Mouse (Mus musculus): ENCODE measurements at regions not wholly inside any gene's neighbourhood (a gene's known extent, or its start where the extent isn't known, plus 50 kb on each side); places are given as distances from the start of the nearest gene placed in this dataset.

DNA sequence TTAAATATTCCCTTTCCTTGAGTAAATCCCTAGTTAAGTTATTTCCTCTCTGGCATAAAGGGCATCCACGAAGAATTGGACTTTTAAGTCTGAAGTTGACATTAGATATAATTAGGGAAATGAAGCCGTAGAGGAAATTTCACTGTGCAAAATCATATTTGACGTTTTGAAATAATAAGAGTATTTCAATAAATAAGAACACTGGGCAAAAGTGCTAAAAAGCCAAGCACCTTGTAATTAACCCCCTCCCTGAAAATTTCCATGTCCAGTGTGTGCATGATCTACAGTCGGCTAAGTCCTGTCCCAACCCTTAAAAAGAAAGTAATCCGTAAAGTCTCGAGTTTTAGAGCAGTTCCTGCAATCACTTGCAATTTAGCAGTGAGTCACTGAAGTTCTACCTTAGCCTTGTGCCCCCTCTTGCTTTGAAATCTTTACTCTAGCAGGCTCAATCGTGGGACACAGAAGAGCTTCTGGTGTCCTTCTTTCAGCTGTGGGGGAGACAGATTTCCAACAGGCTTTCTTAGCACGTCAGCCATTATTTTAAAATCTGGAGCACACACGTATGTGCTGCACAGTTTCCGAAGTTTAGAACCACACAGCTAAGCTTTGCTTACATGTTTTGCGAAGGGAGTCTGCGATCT lies 69.5 kb upstream of the Ppara start:
- no peak for TF ChIP-seq TAL1 (IDR thresholded peaks at IDR 0.05; ENCODE audit: low read length)
- TF ChIP-seq GATA1 (IDR thresholded peaks at IDR 0.05; ENCODE audit: low read length) = no peak
- Histone ChIP-seq H3K9me3 (ENCODE audit: control insufficient read depth, low read length) (peaks cover 3% of the 10 kb centered on the region; the same call in 1 of the 2 replicates), H3K4me3 (replicated peaks) (no peak overlapping the region), H3K4me1 (ENCODE audit: control insufficient read depth) (peaks cover 2% of the 10 kb centered on the region; the same call in 1 of the 2 replicates), H3K27me3 (ENCODE audit: control insufficient read depth) (peaks cover 53% of the 10 kb centered on the region), H3K36me3 (ENCODE audit: control insufficient read depth) (no peaks in the 10 kb centered on the region)

DNA sequence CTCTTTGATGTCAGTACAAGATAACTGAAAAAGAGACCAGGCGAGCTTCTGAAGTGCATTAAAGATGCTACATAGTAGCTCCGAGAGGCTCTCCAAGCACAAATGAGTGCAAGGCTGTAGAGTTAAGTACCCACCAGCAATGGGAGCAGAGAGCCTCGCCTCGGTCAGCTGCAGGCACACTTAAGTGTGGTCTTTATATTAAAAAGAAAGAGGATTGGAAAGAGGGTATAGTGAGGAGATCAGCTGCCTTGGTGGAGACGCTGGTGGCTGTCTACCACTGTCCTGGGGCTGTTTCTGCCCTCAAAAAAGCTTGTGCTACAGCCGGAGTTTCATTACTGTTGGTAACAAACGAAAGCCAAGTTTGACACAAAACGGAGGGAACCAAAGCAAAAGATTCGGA lies 68.3 kb upstream of the Ppara start:
- H3K4me3 ChIP-seq (replicated peaks) = no peak overlapping the region
- peaks cover 53% of the 10 kb centered on the region for H3K27me3 ChIP-seq (ENCODE audit: control insufficient read depth)
- H3K36me3 ChIP-seq (ENCODE audit: control insufficient read depth) = no peaks in the 10 kb centered on the region
- peaks cover 2% of the 10 kb centered on the region; the same call in 1 of the 2 replicates for H3K4me1 ChIP-seq (ENCODE audit: control insufficient read depth)
- TF ChIP-seq GATA1 (IDR thresholded peaks at IDR 0.05; ENCODE audit: low read length) (no peak), TAL1 (IDR thresholded peaks at IDR 0.05; ENCODE audit: low read length) (no peak)
- peaks cover 3% of the 10 kb centered on the region; the same call in 1 of the 2 replicates for H3K9me3 ChIP-seq (ENCODE audit: control insufficient read depth, low read length)

DNA sequence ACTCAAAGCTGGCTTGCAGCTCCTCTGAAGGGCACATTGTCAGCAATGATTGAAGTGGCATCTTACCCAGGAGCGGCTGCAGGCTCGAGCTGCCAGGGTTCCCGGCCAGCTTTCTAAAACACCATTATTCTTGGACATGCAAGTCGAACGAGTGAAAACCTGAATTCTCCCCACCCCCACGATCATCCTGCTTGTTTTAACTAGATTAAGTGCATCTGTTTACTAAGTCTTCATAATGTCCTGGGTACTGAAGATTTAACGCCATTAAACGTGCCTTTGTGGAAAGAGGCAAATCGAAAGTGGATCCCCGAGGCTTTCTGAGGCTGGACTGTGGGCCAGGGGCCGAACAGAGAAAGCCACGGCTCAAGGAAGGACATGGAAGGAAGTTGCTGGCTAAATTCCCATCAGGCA lies 67.4 kb upstream of the Ppara start:
- Histone ChIP-seq H3K36me3 (ENCODE audit: control insufficient read depth) (no peaks in the 10 kb centered on the region), H3K4me1 (ENCODE audit: control insufficient read depth) (peaks cover 2% of the 10 kb centered on the region; the same call in 1 of the 2 replicates), H3K27me3 (ENCODE audit: control insufficient read depth) (peaks cover 56% of the 10 kb centered on the region), H3K9me3 (ENCODE audit: control insufficient read depth, low read length) (peaks cover 3% of the 10 kb centered on the region; the same call in 1 of the 2 replicates), H3K4me3 (replicated peaks) (no peak overlapping the region)
- TF ChIP-seq GATA1 (IDR thresholded peaks at IDR 0.05; ENCODE audit: low read length) (no peak), TAL1 (IDR thresholded peaks at IDR 0.05; ENCODE audit: low read length) (no peak)

DNA sequence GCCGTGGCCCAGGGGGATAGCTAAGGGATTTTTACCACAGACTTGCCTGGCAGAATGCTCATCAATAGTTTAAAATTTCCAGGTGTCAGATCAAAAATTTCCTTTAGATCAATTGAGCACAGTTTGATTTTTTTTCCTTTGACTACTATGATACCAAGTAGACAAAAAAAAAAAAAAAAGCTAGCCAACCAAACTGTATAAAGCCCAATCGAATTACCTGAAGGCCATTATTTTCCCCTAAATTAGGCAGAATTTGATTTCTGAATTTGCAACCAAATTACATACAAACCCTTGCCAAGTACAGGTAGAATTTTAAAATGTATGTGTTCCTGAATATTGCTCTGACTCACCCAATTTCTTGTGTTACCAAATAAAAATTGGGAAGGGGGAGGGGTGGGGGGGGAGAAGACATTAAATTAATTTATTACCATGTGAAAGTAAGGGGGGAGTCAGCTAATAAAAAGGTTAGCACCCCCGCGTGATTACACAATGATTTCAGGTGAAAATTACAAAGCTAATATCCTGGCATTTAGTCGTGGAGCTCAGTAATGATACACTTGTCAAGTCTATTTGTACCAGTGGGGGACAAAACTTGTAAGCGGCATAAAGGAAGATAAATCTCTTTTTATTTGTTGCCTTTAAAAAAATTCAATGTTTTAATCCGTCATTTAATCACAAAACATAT lies 66.7 kb upstream of the Ppara start:
- Histone ChIP-seq H3K4me3 (replicated peaks) (no peak overlapping the region), H3K9me3 (ENCODE audit: control insufficient read depth, low read length) (peaks cover 3% of the 10 kb centered on the region; the same call in 1 of the 2 replicates), H3K36me3 (ENCODE audit: control insufficient read depth) (no peaks in the 10 kb centered on the region), H3K4me1 (ENCODE audit: control insufficient read depth) (peaks cover 2% of the 10 kb centered on the region; the same call in 1 of the 2 replicates), H3K27me3 (ENCODE audit: control insufficient read depth) (peaks cover 58% of the 10 kb centered on the region)
- no peak for TF ChIP-seq TAL1 (IDR thresholded peaks at IDR 0.05; ENCODE audit: low read length)
- no peak for TF ChIP-seq GATA1 (IDR thresholded peaks at IDR 0.05; ENCODE audit: low read length)

DNA sequence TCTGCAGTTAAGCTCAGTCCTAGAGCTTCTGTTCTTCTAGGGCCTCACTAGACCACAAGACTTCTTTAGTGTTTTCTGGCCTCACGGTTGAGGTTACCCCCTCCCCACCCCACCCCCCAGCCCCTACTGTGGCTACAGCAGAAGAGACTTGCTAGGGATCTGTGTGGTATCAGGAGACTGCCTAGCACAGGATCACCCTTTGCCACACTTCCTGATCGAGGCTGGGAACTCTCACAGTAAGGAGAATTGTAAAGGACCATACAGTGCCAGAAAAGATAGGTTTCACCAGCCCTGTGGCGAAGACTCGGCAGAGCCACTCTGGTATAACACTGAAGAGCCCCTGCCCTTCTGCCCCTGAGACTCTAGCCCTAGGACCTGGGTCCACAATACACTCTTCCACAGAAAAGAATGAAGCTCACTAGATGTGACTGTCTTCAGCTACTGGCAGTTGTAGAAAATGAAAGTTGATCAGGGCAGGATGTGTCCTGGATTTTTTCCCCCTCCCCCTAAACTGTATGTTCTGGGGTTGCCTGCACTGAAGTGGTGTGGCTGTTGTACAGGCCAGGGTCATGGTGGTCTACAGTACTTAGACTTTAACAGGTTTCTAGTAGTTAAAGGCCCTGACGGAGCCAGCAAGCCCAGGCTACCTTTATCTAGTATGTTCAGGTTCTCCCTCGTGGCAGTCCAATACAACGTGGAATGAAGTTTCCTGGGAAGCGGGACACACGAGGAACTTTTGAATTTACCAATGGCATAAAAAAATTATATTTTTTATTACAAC lies 65.7 kb upstream of the Ppara start:
- no peak for TF ChIP-seq TAL1 (IDR thresholded peaks at IDR 0.05; ENCODE audit: low read length)
- no peak for TF ChIP-seq GATA1 (IDR thresholded peaks at IDR 0.05; ENCODE audit: low read length)
- Histone ChIP-seq H3K27me3 (ENCODE audit: control insufficient read depth) (peaks cover 64% of the 10 kb centered on the region), H3K4me1 (ENCODE audit: control insufficient read depth) (peaks cover 2% of the 10 kb centered on the region; the same call in 1 of the 2 replicates), H3K9me3 (ENCODE audit: control insufficient read depth, low read length) (peaks cover 3% of the 10 kb centered on the region; the same call in 1 of the 2 replicates), H3K4me3 (replicated peaks) (no peak overlapping the region), H3K36me3 (ENCODE audit: control insufficient read depth) (no peaks in the 10 kb centered on the region)

DNA sequence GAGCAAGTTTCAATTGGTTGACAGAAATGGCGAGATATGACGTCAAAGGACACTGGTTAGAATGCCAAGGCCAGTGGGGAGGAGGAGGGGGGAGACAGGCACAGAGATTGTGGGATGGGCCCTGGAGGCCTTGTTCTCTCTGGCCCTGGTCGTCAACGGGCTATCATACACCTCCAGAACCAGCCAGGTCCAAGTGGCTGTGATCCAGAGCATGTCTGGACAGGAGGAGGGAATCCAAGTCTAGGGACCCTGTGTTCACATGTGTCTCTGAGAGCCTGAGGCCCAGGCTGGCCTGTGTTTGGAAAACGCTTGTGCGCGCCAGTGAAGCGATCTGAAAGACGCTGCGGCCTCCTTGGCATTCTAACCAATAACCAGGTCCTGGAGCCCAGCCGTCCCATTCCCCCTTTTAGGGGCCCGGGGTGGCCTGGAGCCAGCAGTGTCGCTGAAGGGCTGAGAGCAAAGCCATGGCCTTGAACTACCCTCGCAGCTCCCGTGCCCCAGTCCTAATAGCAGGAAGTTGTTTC lies 65.1 kb upstream of the Ppara start:
- peaks cover 67% of the 10 kb centered on the region for H3K27me3 ChIP-seq (ENCODE audit: control insufficient read depth)
- no peak for TF ChIP-seq TAL1 (IDR thresholded peaks at IDR 0.05; ENCODE audit: low read length)
- TF ChIP-seq GATA1 (IDR thresholded peaks at IDR 0.05; ENCODE audit: low read length) = no peak
- no peak overlapping the region for H3K4me3 ChIP-seq (replicated peaks)
- peaks cover 2% of the 10 kb centered on the region; the same call in 1 of the 2 replicates for H3K4me1 ChIP-seq (ENCODE audit: control insufficient read depth)
- H3K9me3 ChIP-seq (ENCODE audit: control insufficient read depth, low read length) = peaks cover 3% of the 10 kb centered on the region; the same call in 1 of the 2 replicates
- no peaks in the 10 kb centered on the region for H3K36me3 ChIP-seq (ENCODE audit: control insufficient read depth)

DNA sequence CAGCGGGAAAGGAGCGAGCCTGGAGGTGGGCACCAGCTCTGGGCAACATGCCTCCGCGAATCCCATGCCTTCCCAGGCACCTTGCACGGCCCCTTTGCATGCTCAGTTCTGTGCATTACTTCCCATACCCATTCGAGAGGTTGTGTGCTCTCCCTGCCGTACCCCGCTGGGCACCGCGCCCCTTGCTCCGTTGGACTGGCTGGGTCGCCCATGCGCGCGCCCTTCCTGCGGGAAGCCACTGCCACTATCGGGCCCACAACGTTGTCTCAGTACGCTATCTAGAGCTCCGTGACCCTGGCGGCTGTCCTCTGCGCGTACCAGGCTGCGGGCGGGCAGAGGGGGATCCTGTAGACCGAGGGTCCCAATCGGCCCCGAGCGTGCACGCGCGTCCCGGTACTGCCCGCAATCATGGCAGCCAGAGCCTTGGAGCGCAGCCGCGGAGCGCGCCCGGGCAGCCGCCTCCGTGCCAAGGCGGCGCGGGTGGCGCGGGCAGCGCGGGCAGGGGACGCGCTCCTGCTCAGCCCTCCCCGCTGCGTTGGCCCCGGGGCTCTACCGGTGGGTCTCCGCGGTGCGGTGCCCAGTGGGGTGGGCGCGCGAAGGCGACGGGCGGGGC lies 64.5 kb upstream of the Ppara start:
- Histone ChIP-seq H3K4me3 (replicated peaks) (peak overlapping the region; percentile 35), H3K4me1 (ENCODE audit: control insufficient read depth) (peaks cover 2% of the 10 kb centered on the region; the same call in 1 of the 2 replicates), H3K36me3 (ENCODE audit: control insufficient read depth) (no peaks in the 10 kb centered on the region), H3K9me3 (ENCODE audit: control insufficient read depth, low read length) (peaks cover 3% of the 10 kb centered on the region; the same call in 1 of the 2 replicates), H3K27me3 (ENCODE audit: control insufficient read depth) (peaks cover 67% of the 10 kb centered on the region)
- TF ChIP-seq TAL1 (IDR thresholded peaks at IDR 0.05; ENCODE audit: low read length) = no peak
- no peak for TF ChIP-seq GATA1 (IDR thresholded peaks at IDR 0.05; ENCODE audit: low read length)
